Mouse (Mus musculus) neural tube, embryonic 13.5 days (tissue): ENCODE measurements around the gene Kif18a. TPM values are rescaled to one million over a fixed set of nuclear protein-coding genes. Genes with fewer than 3 reads are reported as not detected.

ENCODE experiments used
- ATAC-seq: fragments of 200-750 bp; cut with Nextera tagmentation; 2 replicates; pipeline ENCODE4 v1.8.0; 2017; ENCODE audit warnings: low read depth, mild to moderate bottlenecking, moderate TSS enrichment, moderate library complexity
- H3K27ac ChIP-seq: fragments of 300-500 bp; sonication (generic); replicated peaks from 2 replicates; pipeline ENCODE4 v1.5.1; 2015; ENCODE audit warnings: moderate library complexity, mild to moderate bottlenecking, inconsistent platforms
- H3K27me3 ChIP-seq: fragments of 300-500 bp; sonication (generic); 2 replicates; pipeline ENCODE4 v1.6.1; 2015; ENCODE audit warnings: mild to moderate bottlenecking, inconsistent platforms
- H3K36me3 ChIP-seq: fragments of 300-500 bp; sonication (generic); 2 replicates; pipeline ENCODE4 v1.6.1; 2015; ENCODE audit warnings: mild to moderate bottlenecking, inconsistent platforms
- H3K4me1 ChIP-seq: fragments of 300-500 bp; sonication (generic); replicated peaks from 2 replicates; pipeline ENCODE4 v1.6.1; 2015; ENCODE audit warnings: inconsistent platforms
- H3K4me2 ChIP-seq: fragments of 300-500 bp; sonication (generic); 2 replicates; pipeline ENCODE4 v1.6.1; 2015; ENCODE audit warnings: inconsistent platforms, mild to moderate bottlenecking, moderate library complexity
- H3K4me3 ChIP-seq: fragments of 300-500 bp; sonication (generic); 2 replicates; pipeline ENCODE4 v1.5.1; 2015; ENCODE audit warnings: mild to moderate bottlenecking, inconsistent platforms
- H3K9ac ChIP-seq: fragments of 300-500 bp; sonication (generic); 2 replicates; pipeline ENCODE4 v1.6.1; 2015; ENCODE audit warnings: moderate library complexity, mild to moderate bottlenecking, inconsistent platforms
- H3K9me3 ChIP-seq: fragments of 300-500 bp; sonication (generic); 2 replicates; pipeline ENCODE4 v1.6.1; 2016; ENCODE audit warnings: inconsistent platforms
- WGBS: fragments of 180-500 bp; shearing (Covaris S2); methylation state at CpG from one replicate; pipeline ENCODE4 v1.1.7; 2015; 5-methylcytosine and 5-hydroxymethylcytosine counted together
- polyA plus RNA-seq: library from polyadenylated mRNA; unstranded; fragments of >200 nt; fragmentation: Nextera tagmentation; extraction: Ambion mirVana; gene quantifications from 2 replicates; pipeline ENCODE4 v1.2.1, GENCODE M21; 2015

Kif18a gene
- 4.5 and 6.4 TPM in 2 replicates for polyA plus RNA-seq

DNA sequence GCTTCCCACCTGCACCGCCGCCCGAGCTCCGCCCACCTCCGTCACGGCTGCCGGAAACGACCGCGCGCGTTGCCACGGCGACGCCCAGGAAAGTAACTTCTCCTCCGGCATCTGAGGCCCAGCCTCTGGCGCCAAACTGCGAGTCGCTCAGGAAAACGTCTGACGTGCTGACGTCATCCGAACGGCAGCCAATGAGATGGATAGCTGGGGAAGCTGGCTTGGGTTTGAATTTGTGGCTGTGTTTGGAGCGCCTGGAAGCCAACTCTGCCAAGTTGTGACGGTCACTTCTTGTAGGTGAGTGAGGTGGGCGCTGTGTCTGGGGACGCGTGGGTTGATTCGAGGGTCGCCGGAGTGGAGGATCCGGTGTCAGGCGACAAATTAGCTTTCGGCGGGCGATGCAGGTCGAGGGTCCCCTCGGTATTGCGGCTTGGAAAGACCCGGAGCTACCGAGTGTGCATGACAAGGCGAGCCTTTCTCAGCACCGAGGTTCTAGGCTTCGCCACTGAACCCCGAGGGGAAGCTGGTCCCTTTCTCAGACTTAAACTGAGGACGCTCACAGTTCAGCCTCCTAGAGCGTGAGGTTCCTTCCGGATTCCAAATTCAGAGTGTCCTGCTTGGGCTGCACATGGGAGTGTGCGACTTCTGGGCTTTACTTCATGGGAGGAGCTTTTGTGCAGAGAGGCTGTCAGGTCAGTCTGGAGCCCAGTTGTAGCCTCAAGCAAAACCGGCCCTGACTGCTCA is at the start of gene Kif18a, which contains the start of gene Mettl15:
TSS of gene Kif18a (plus strand) at position 139 of the 741 bp plus-strand sequence.
TSS of gene Mettl15 (minus strand) at position 149 of the 741 bp plus-strand sequence.
- peak within 1 kb of the TSS; percentile 89 for H3K4me2 ChIP-seq
- WGBS, result under 1% methylated on average over 51 of the region's 51 CpGs
- H3K9ac ChIP-seq, result peak within 1 kb of the TSS; percentile 68
- no peaks in the 10 kb centered on the region for H3K27me3 ChIP-seq
- peak within 1 kb of the TSS; percentile 69 for H3K4me3 ChIP-seq
- peak within 1 kb of the TSS; percentile 67 for H3K27ac ChIP-seq
- peaks cover 19% of the 10 kb centered on the region for H3K4me1 ChIP-seq
- no peaks in the 10 kb centered on the region for H3K9me3 ChIP-seq
- peak; percentile 98 for ATAC-seq
- H3K36me3 ChIP-seq, result no peaks in the 10 kb centered on the region

DNA sequence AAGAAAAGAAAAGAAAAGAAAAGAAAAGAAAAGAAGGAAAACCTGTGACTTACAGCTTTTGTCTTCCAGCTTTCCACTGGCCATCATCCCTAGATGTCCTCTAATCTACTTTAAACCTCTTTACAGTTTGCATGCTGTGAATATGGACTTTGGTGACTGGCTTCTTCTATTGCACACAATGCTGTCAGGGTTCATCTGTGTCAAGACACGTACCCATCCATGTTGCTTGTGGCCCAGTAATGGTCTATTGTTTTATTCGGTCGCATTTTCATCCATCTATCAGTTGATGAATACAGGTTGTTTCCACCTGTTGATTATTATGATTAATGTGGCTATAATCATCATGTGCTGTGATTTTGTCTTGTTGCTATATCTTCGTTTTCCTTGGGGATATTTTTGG is 46.7 kb upstream of the Kif18a start:
- Histone ChIP-seq H3K27me3 (no peaks in the 10 kb centered on the region), H3K4me2 (no peak overlapping the region), H3K9ac (no peak overlapping the region), H3K4me3 (no peak overlapping the region), H3K27ac (no peak overlapping the region), H3K36me3 (no peaks in the 10 kb centered on the region), H3K4me1 (no peaks in the 10 kb centered on the region), H3K9me3 (no peaks in the 10 kb centered on the region)
- no peak for ATAC-seq
- 80% methylated on average over 4 of the region's 4 CpGs for WGBS

DNA sequence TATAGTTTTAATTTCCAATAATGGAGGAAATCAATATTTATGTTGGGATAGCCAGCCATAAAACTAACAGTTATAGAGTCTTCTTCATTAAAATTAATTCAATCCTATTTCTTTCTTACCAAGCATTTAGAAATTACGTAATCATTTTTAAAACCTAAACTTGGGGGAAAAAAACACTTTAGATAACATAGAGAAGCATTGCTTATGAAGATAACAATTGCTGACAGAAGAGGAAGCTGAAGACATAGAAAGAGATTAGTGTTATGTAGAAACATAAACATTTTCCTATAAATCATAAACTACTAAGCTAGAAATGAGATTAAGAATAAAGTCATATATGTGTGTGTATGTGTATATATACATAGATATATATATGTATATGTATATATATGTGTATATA is 44.8 kb upstream of the Kif18a start:
- no peak overlapping the region for H3K9ac ChIP-seq
- H3K4me2 ChIP-seq, result no peak overlapping the region
- WGBS, result 94% methylated on average over 1 of the region's 1 CpGs
- no peaks in the 10 kb centered on the region for H3K4me1 ChIP-seq
- H3K36me3 ChIP-seq, result no peaks in the 10 kb centered on the region
- H3K27me3 ChIP-seq, result no peaks in the 10 kb centered on the region
- H3K27ac ChIP-seq, result no peak overlapping the region
- H3K9me3 ChIP-seq, result no peaks in the 10 kb centered on the region
- ATAC-seq, result no peak
- no peak overlapping the region for H3K4me3 ChIP-seq

DNA sequence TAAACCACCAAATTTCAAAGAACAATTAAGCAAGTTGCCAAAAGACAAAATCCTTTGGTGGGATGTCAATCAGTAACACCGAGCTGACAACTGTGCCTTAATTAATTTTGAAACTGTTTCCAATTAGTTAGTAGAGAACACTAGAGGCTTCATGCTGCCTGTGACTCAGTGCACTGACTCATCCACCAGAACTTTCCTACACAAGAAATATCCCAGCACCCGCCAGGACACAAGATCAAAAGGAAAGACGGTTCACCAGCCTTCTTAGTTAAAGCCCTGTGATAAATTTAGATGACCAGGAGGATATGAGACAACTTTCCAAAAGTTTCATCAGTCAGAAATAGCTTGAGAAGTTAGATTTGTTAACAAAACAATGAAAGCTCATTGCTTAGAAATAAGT is 38.6 kb upstream of the Kif18a start:
- Histone ChIP-seq H3K27me3 (no peaks in the 10 kb centered on the region), H3K27ac (no peak overlapping the region), H3K4me2 (no peak overlapping the region), H3K9me3 (no peaks in the 10 kb centered on the region), H3K4me3 (no peak overlapping the region), H3K36me3 (no peaks in the 10 kb centered on the region), H3K9ac (no peak overlapping the region), H3K4me1 (no peaks in the 10 kb centered on the region)
- no peak for ATAC-seq
- WGBS, result 71% methylated on average over 3 of the region's 3 CpGs

DNA sequence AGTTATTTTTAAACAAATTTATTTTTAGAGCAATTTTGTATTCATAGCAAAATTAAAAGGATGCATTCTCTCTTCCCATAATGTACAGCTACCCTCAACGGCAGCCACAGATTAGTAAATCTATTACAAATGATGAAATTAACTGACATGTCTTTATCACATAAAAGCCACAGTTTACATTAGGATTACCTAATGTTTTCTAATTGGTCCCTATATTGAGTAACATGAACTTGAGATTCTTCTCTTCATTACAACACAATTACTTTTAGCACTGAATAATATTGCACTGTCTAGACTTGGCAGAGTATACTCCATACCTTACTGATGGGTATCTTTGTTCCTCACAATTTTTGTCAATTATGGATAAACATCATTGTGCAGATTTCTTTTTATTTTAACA is 17.8 kb upstream of the Kif18a start:
- no peak overlapping the region for H3K27ac ChIP-seq
- no peak for ATAC-seq

DNA sequence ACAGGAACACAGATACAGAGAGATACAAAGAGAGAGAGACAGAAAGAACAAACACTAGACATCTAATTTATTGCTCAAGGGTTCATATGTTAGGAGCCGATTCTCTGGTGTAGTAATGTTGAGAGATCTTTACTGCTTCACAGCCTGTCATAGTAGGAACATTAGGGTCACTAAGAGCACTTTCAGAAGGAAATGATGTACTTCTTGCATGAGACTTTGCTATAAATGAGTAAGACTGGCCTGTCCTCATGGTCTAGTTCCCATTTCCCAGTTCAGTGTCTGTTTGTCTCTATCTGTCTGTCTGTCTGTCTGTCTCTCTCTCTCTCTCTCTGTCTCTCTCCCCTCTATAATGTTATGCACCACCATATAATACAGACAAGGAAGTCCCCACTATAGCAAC is 7.4 kb upstream of the Kif18a start:
- Histone ChIP-seq H3K27me3 (no peaks in the 10 kb centered on the region), H3K9me3 (no peaks in the 10 kb centered on the region), H3K9ac (no peak overlapping the region), H3K4me3 (no peak overlapping the region), H3K27ac (no peak overlapping the region), H3K36me3 (no peaks in the 10 kb centered on the region), H3K4me1 (peaks cover 7% of the 10 kb centered on the region), H3K4me2 (no peak overlapping the region)
- ATAC-seq, result no peak
- 78% methylated on average over 1 of the region's 1 CpGs for WGBS

More for the DNA sequence above, 17.8 kb upstream of the Kif18a start:
- Histone ChIP-seq H3K4me3 (no peak overlapping the region), H3K27me3 (no peaks in the 10 kb centered on the region), H3K36me3 (no peaks in the 10 kb centered on the region), H3K9me3 (no peaks in the 10 kb centered on the region), H3K9ac (no peak overlapping the region), H3K4me1 (no peaks in the 10 kb centered on the region), H3K4me2 (no peak overlapping the region)
- WGBS, result 98% methylated on average over 1 of the region's 1 CpGs

DNA sequence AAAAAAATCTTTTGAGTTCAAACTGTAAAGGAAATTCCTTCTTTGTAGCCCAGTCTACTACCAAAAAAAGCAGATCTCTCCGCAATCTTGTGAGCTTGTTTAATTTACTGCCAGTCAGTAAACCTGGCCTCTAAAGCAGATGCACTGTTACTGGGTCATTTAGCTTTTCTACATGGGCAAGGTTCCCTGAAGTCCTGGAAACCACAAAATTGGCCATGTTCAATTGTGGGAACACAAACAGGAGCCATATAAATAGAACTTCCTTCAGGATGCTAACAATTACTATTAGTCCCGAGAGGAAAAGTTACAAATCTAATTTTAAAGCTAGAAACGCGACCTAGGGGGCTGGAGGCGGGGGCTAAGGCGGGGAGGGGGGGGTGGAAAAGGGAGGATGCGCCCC is 2.9 kb upstream of the Kif18a start:
- Histone ChIP-seq H3K4me1 (peaks cover 19% of the 10 kb centered on the region), H3K36me3 (no peaks in the 10 kb centered on the region), H3K27ac (0 out of 2 replicates have a peak overlapping the region, but pooled peaks have one; percentile 18), H3K4me2 (peak overlapping the region; percentile 54), H3K27me3 (no peaks in the 10 kb centered on the region), H3K9me3 (no peaks in the 10 kb centered on the region), H3K4me3 (peak overlapping the region; percentile 42), H3K9ac (peak overlapping the region; percentile 66)
- 2% methylated on average over 7 of the region's 7 CpGs for WGBS
- ATAC-seq, result no peak

DNA sequence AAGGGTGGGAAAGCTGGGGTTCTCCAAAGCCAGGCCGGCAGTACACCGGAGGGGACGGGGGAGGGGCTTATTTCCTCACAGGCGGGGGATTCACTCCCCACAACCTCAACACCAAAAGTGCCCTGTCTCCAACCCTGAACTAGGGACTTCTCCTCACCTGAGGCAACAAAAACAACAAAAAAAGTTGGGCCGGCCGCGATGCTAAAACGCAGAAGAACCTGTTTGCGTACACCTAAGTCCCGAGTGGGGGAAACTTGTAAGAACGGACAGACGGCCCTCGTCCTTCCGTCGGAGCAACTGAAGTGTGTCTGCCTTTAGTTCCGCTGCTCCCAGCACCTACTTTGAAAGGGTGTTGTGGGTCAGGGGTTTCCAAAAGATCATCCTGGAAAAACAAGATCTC is 2.5 kb upstream of the Kif18a start:
- no peak for ATAC-seq
- 1% methylated on average over 16 of the region's 16 CpGs for WGBS
- H3K27me3 ChIP-seq, result no peaks in the 10 kb centered on the region
- no peaks in the 10 kb centered on the region for H3K9me3 ChIP-seq
- H3K36me3 ChIP-seq, result no peaks in the 10 kb centered on the region
- H3K27ac ChIP-seq, result 0 out of 2 replicates have a peak overlapping the region, but pooled peaks have one; percentile 18
- H3K4me2 ChIP-seq, result peak overlapping the region; percentile 54
- H3K4me3 ChIP-seq, result peak overlapping the region; percentile 42
- H3K4me1 ChIP-seq, result peaks cover 19% of the 10 kb centered on the region
- H3K9ac ChIP-seq, result peak overlapping the region; percentile 66

DNA sequence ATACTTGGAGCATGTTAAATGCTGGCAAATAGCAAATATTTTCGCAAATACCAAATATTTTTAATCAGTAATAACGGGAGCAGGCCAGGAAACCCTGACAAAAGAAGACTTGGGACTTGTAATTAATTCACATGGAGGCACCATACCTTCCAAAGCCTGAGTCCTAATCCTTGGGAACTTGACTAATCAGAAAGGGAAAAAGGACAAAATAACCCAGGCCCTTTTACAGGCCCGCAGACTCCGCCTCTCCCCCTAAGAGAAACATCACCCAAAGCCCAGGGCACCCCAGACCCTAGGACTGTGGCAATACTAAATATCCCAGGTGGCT is 302 bp upstream of the Kif18a start:
- ATAC-seq, result no peak
- H3K4me1 ChIP-seq, result peaks cover 19% of the 10 kb centered on the region
- peak overlapping the region; percentile 89 for H3K4me2 ChIP-seq
- no peaks in the 10 kb centered on the region for H3K27me3 ChIP-seq
- H3K9me3 ChIP-seq, result no peaks in the 10 kb centered on the region
- H3K36me3 ChIP-seq, result no peaks in the 10 kb centered on the region
- peak overlapping the region; percentile 68 for H3K9ac ChIP-seq
- peak overlapping the region; percentile 67; the same call in 1 of the 2 replicates for H3K27ac ChIP-seq
- H3K4me3 ChIP-seq, result peak overlapping the region; percentile 69
- WGBS, result 9% methylated on average over 4 of the region's 4 CpGs

DNA sequence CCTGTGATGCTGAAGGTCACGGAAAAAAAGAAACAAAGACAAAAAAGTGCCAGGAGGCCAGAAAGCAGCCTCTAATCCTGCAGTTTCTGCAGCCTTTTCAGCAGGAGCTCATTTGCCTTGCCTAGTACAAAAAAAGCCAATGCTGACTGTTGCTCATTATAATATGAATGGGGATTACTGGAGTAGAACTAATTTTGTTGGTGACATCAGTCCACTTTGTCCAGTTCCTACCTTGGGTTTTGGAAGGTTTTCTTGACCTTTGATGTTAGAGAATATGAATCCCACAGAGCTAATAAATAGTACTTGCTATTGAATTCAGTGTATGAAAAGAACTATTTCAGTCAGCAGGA is 778 bp downstream of the Kif18a start:
- ATAC-seq, result 0 out of 2 replicates have a peak, but pooled peaks have one; percentile 5
- 0% methylated on average over 1 of the region's 1 CpGs for WGBS
- peak overlapping the region; percentile 69 for H3K4me3 ChIP-seq

DNA sequence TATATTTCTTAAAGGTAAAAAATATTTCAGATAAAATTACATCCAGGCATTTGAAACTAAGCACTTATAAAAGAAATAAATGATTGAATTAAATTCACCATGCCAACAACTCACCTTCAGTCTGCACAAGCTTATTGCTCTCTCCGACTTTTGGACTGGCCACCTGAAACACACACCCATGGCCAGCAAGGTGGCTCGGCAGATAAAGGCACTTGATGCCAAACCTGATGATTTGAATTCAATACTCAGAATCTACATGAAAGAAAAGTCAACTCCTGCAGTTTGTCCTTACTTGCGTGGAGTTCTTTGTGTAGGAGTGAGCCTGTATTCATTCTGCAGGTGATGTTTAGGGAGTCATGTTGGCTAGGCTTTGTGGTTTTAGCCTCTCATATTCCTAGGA is 3.6 kb downstream of the Kif18a start:
- Histone ChIP-seq H3K4me2 (no peak overlapping the region), H3K4me3 (no peak overlapping the region), H3K4me1 (peaks cover 11% of the 10 kb centered on the region), H3K9me3 (no peaks in the 10 kb centered on the region), H3K27me3 (no peaks in the 10 kb centered on the region), H3K36me3 (no peaks in the 10 kb centered on the region), H3K9ac (no peak overlapping the region), H3K27ac (no peak overlapping the region)
- ATAC-seq, result no peak
- 95% methylated on average over 3 of the region's 3 CpGs for WGBS

More for the DNA sequence above, 778 bp downstream of the Kif18a start:
- Histone ChIP-seq H3K4me2 (peak overlapping the region; percentile 89), H3K9ac (peak overlapping the region; percentile 68), H3K36me3 (no peaks in the 10 kb centered on the region), H3K27ac (peak overlapping the region; percentile 49; the same call in 1 of the 2 replicates), H3K9me3 (no peaks in the 10 kb centered on the region), H3K4me1 (peaks cover 19% of the 10 kb centered on the region), H3K27me3 (no peaks in the 10 kb centered on the region)

DNA sequence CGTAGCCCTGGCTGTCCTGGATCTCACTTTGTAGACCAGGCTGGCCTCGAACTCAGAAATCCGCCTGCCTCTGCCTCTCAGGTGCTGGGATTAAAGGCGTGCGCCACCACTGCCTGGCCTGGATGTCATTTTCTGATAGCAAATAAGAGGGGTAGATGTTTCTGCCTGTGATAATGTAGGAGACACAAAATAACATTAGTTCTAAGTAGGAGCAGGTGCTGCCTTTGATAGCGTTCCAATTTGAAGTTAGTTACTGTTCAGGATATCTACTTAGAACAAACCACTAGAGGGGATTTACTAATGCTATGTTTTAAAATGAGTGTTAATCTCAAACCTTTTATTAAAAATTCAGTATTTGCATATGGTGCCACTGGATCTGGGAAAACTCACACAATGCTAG is 8.8 kb downstream of the Kif18a start:
- Histone ChIP-seq H3K4me3 (no peak overlapping the region), H3K36me3 (0 out of 2 replicates have a peak, but pooled peaks cover 5% of the 10 kb centered on the region), H3K27ac (no peak overlapping the region), H3K4me2 (no peak overlapping the region), H3K4me1 (no peaks in the 10 kb centered on the region), H3K27me3 (no peaks in the 10 kb centered on the region), H3K9me3 (no peaks in the 10 kb centered on the region), H3K9ac (no peak overlapping the region)
- no peak for ATAC-seq
- 96% methylated on average over 6 of the region's 6 CpGs for WGBS

DNA sequence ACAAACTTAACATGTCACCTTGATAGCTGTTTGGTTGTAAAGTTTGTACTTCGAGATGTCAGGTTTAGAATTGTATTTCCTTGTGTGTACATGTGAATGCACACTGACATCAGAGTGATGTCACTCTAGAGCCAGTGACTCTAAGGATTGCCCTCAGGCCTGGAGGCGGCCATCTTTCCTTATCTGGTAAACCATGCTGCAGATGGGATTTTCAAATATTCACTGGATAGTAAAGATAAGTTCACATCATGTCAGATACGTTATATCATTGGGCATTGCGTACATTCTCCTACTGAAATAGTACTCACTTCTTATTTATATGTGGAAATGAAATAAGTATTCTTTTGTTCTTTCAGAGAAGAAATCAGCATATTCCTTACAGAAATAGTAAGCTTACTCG is 15.7 kb downstream of the Kif18a start:
- no peak for ATAC-seq

More for the DNA sequence above, 15.7 kb downstream of the Kif18a start:
- Histone ChIP-seq H3K36me3 (0 out of 2 replicates have a peak, but pooled peaks cover 6% of the 10 kb centered on the region), H3K9ac (no peak overlapping the region), H3K27ac (no peak overlapping the region), H3K4me3 (no peak overlapping the region), H3K9me3 (no peaks in the 10 kb centered on the region), H3K4me1 (no peaks in the 10 kb centered on the region), H3K27me3 (no peaks in the 10 kb centered on the region), H3K4me2 (no peak overlapping the region)
- WGBS, result 92% methylated on average over 5 of the region's 5 CpGs
